Comparison of ENCODE assay signal across 30 mouse cellular contexts in the genomic region with DNA sequence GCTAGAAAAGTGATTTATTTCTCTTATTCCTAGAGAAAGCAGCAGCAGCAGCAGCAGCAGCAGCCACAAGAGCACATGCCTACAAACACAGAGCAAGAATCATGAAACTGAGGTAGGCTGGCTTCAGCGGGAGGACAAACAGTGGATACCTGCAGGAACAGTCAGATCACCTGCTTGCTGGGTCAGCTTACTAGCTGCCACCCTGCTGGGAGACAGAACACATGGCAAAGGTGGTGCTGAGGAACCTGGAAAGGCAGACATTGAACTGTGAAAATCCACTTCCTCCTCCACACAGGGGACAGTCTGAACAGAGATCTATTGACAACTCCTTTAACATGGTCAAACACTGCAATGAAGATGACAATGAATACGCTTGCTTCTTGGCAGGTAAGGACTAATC. TPM values are rescaled to one million over a fixed set of nuclear protein-coding genes. Genes with fewer than 3 reads are reported as not detected.
DNase-seq lines count a peak whose midpoint lies in the region; ATAC-seq lines count a peak whose summit lies in the region.
"Had no signal": no experiment of that assay in that cellular context is flagged by ENCODE, and none has a peak within 500 bp of the region (broad histone marks: within the 10 kb centered on the region; RNA-seq: fewer than 3 reads in every experiment).

No protein-coding gene starts in this region.

- 89% methylated on average over 2 of the region's 2 CpGs for WGBS in forebrain, embryonic 12.5 days

- no peak overlapping the region for H3K4me2 ChIP-seq in forebrain, embryonic 12.5 days
- H3K4me2 ChIP-seq: embryonic facial prominence, embryonic 12.5 days; embryonic facial prominence, embryonic 15.5 days; forebrain, embryonic 15.5 days; heart, embryonic 11.5 days; heart, embryonic 15.5 days; hindbrain, embryonic 13.5 days had no signal

- ATAC-seq in forebrain, embryonic 12.5 days (ENCODE audit: low FRiP score), result no peak
- ATAC-seq: forebrain, embryonic 15.5 days; hindbrain, embryonic 16.5 days; intestine, embryonic 16.5 days; Patski had no signal

- no peak overlapping the region for H3K27ac ChIP-seq in forebrain, embryonic 12.5 days
- H3K27ac ChIP-seq: embryonic facial prominence, embryonic 12.5 days; embryonic facial prominence, embryonic 15.5 days; forebrain, embryonic 15.5 days; heart, embryonic 15.5 days; hindbrain, embryonic 10.5 days; hindbrain, embryonic 13.5 days had no signal

- peak; percentile 31 for DNase-seq in brain, adult 2 months (ENCODE audit: low read depth, low spot score)
- peak; percentile 40 for DNase-seq in cerebellum, adult 11-12 months
- peak; percentile 15 for DNase-seq in cerebellum, adult 8-10 months
- DNase-seq in cerebellum, postnatal 14 days, result peak; percentile 15 to 43
- DNase-seq in layer of hippocampus, adult 8-10 months (ENCODE audit: low spot score in 2 of 2), result no peak
- no peak for DNase-seq in gastrocnemius, adult 8-10 months (ENCODE audit: low spot score in 2 of 2)
- no peak for DNase-seq in ovary, adult 18-20 months (ENCODE audit: low spot score)
- DNase-seq: adrenal gland, postnatal 10 days; adrenal gland, postnatal 36 days; B cell, adult 2 months; gastrocnemius, postnatal 10 days; gastrocnemius, postnatal 36 days; heart, postnatal 10 days; heart, postnatal 36 days; kidney, adult 18-20 months; kidney, adult 9 months had no signal

- no peaks in the 10 kb centered on the region for H3K9me3 ChIP-seq in forebrain, embryonic 12.5 days
- H3K9me3 ChIP-seq: embryonic facial prominence, embryonic 12.5 days; embryonic facial prominence, embryonic 15.5 days; forebrain, embryonic 15.5 days; G1E; heart, embryonic 15.5 days; hindbrain, embryonic 10.5 days; hindbrain, embryonic 13.5 days had no signal

- no peak overlapping the region for H3K4me3 ChIP-seq in forebrain, embryonic 12.5 days (replicated peaks)
- H3K4me3 ChIP-seq: embryonic facial prominence, embryonic 12.5 days; embryonic facial prominence, embryonic 15.5 days; forebrain, embryonic 15.5 days; heart, embryonic 15.5 days; hindbrain, embryonic 10.5 days; hindbrain, embryonic 13.5 days had no signal

- no peaks in the 10 kb centered on the region for H3K4me1 ChIP-seq in forebrain, embryonic 12.5 days
- H3K4me1 ChIP-seq: embryonic facial prominence, embryonic 12.5 days; embryonic facial prominence, embryonic 15.5 days; forebrain, embryonic 15.5 days; hindbrain, embryonic 13.5 days had no signal

- no peak overlapping the region for H3K9ac ChIP-seq in forebrain, embryonic 12.5 days
- H3K9ac ChIP-seq: embryonic facial prominence, embryonic 12.5 days; embryonic facial prominence, embryonic 15.5 days; forebrain, embryonic 15.5 days; heart, embryonic 15.5 days; hindbrain, embryonic 13.5 days had no signal

- H3K27me3 ChIP-seq in forebrain, embryonic 12.5 days, result no peaks in the 10 kb centered on the region
- H3K27me3 ChIP-seq: CH12.LX; embryonic facial prominence, embryonic 12.5 days; embryonic facial prominence, embryonic 15.5 days; forebrain, embryonic 15.5 days; heart, embryonic 15.5 days; hindbrain, embryonic 13.5 days; Patski had no signal

- no peaks in the 10 kb centered on the region for H3K36me3 ChIP-seq in forebrain, embryonic 12.5 days (replicated peaks)
- H3K36me3 ChIP-seq: embryonic facial prominence, embryonic 15.5 days; forebrain, embryonic 15.5 days; heart, embryonic 15.5 days; hindbrain, embryonic 13.5 days had no signal

RNA-seq across cellular contexts. Expression of a gene that starts 48.8 kb away (rescaled TPM):
- total RNA-seq in layer of hippocampus, adult 8-10 months (2022), result 1 to 10 TPM; 3.5 to 6.4 (median 4.5) TPM
- total RNA-seq in gastrocnemius, adult 8-10 months (2022), result under 1 TPM in 3 of 4 experiments, not detected in 1; 0.09 to 0.15 (median 0.13) TPM
- polyA plus RNA-seq in forebrain, embryonic 12.5 days (2016; fragmentation: Nextera tagmentation; extraction: Ambion mirVana), result 3.5 and 3.6 TPM in 2 replicates
- total RNA-seq: granulocyte monocyte progenitor cell, adult 5-6 weeks had no signal

RNA-seq across cellular contexts. Expression of a gene that starts 53.4 kb away (rescaled TPM):
- 10 to 100 TPM; 20.4 to 23.8 (median 20.6) TPM for total RNA-seq in layer of hippocampus, adult 8-10 months (2022)
- total RNA-seq in gastrocnemius, adult 8-10 months (2022), result 10 to 100 TPM in 1 of 4 experiments, 1 to 10 TPM in 3; 7.6 to 10.4 (median 9.1) TPM
- 31.0 and 31.8 TPM in 2 replicates for polyA plus RNA-seq in forebrain, embryonic 12.5 days (2016; fragmentation: Nextera tagmentation; extraction: Ambion mirVana)

Comparison
In these comparisons a context has a peak if more than half of its experiments do, and no peak if none do; other contexts are left out.
1. DNase-seq: peak in brain, adult 2 months (single experiment), cerebellum, adult 11-12 months (single experiment), cerebellum, adult 8-10 months (single experiment) and cerebellum, postnatal 14 days (2 of 2); none in layer of hippocampus, adult 8-10 months (0 of 2), gastrocnemius, adult 8-10 months (0 of 2) and ovary, adult 18-20 months (single experiment).